Mouse (Mus musculus): ENCODE data around the gene Tvp23b. TPM values are rescaled to one million over a fixed set of nuclear protein-coding genes. Genes with fewer than 3 reads are reported as not detected.

Tvp23b gene
- polyA plus RNA-seq (2012; rRNA removed) = 12.8 and 15.0 TPM in 2 replicates

GRCm38 (mm10) chr11:62879220-62880048 lies at the start of gene Tvp23b:
TSS of gene Tvp23b (plus strand) at chr11:62879455.

DNA sequence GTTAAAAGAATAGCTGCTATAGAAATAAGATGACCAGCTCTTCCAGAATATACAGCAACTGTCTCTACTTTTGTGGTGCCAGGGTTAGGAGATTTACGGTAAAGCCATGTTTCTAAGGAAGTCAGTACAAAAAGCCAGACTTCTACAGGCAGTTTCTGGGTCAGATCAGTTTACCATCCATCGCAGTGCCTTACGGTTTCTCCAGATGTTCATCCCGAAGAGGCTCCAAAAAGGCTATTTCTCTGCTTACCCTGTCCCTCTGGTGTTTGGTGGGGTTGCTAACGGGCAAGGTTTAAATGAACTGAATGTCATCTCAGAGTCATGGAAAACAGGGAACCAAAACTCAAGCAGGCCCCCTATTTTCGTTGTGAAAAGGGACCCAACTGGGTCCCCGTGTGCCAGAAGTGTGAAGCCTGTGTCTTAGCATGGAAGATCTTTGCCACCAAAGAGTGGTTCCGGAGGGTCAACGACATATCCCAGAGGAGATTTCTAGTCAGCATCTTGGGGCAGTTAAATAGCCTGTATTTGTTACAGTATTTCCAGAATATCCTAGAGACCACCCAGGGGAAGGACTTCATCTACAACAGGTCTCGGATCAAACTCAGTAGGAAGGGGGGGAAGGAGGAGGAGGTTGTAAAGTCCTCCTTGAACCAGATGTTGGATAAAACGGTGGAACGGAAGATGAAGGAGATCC lies 32.1 kb upstream of the Tvp23b start, which contains the start of gene Fbxw10:
Gene Fbxw10, plus strand, starts transcription at position 109 of the 694 bp plus-strand sequence.

DNA sequence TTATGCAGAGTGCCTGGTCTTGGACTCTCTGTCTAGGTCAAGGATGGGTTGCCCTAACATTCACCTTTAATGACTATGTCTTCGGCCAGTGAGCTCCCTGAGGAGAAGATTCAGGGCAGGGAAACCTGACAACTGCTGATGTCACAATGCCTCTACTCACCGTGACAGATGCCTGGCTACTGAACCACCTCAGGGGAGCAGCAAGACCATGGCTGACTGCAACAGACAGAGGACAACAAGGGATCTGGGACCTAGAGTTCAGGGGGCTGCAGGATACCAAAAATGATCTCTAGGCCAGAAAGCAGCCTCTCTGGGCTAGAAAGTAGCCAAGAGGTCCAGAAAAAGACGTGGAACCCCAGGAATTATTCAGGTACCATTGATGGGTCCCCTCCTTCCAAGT lies 71.8 kb downstream of the Tvp23b start, which contains the start of gene Cdrt4:
Gene Cdrt4, plus strand, starts transcription at position 182 of the 400 bp plus-strand sequence.

Other genes with a start within 250 kb of the Tvp23b start
- 0.98 and 1.1 TPM in 2 replicates for gene Lrrc75a, start 230.9 kb upstream of the Tvp23b start, polyA plus RNA-seq (2012; rRNA removed)
- 7.4 and 9.2 TPM in 2 replicates for gene Mmgt2, start 230.8 kb upstream of the Tvp23b start, polyA plus RNA-seq (2012; rRNA removed)
- gene Zfp287, start 147.6 kb upstream of the Tvp23b start, polyA plus RNA-seq (2012; rRNA removed) = 0.18 and 0.28 TPM in 2 replicates
- not detected in 2 replicates for gene Gm10428, start 126.4 kb upstream of the Tvp23b start, polyA plus RNA-seq (2012; rRNA removed)
- gene Zfp286, start 90.0 kb upstream of the Tvp23b start, polyA plus RNA-seq (2012; rRNA removed) = 0.53 and 0.62 TPM in 2 replicates
- gene Trim16, start 59.2 kb upstream of the Tvp23b start, polyA plus RNA-seq (2012; rRNA removed) = 0.44 and 0.45 TPM in 2 replicates
- 0.02 and 0.07 TPM in 2 replicates for gene Fbxw10, start 32.4 kb upstream of the Tvp23b start, polyA plus RNA-seq (2012; rRNA removed)
- gene Cdrt4, start 71.7 kb downstream of the Tvp23b start, polyA plus RNA-seq (2012; rRNA removed) = not detected in 2 replicates
- gene Tekt3, start 182.2 kb downstream of the Tvp23b start, polyA plus RNA-seq (2012; rRNA removed) = not detected in 2 replicates
- 3.6 and 4.7 TPM in 2 replicates for gene Pmp22, start 249.5 kb downstream of the Tvp23b start, polyA plus RNA-seq (2012; rRNA removed)